Mouse (Mus musculus) liver, postnatal 0 days (tissue): Measurements from ENCODE around the gene Rps6. TPM values are rescaled to one million over a fixed set of nuclear protein-coding genes. Genes with fewer than 3 reads are reported as not detected.
A peak's percentile ranks its signal among the peaks of the same experiment; 100 is the strongest.

Source experiments
- ATAC-seq: fragments of 200-750 bp; cut with Nextera tagmentation; 2 replicates; pipeline ENCODE4 v1.8.0; 2017; ENCODE audit warnings: mild to moderate bottlenecking, moderate library complexity
- DNase-seq: peaks from one replicate; pipeline ENCODE4 v3.0.0-alpha.2; 2016
- H3K27ac ChIP-seq: fragments of 300-500 bp; sonication (generic); 2 replicates; pipeline ENCODE4 v1.5.1; 2014; ENCODE audit warnings: antibody characterized with exemption, moderate library complexity, mild to moderate bottlenecking, low read depth
- H3K27me3 ChIP-seq: fragments of 300-500 bp; sonication (generic); 2 replicates; pipeline ENCODE4 v1.6.1; 2014; ENCODE audit warnings: low read length, control low read depth, mixed read lengths; ENCODE audit not compliant: insufficient read depth
- H3K36me3 ChIP-seq: fragments of 300-500 bp; sonication (generic); replicated peaks from 2 replicates; pipeline ENCODE4 v1.6.1; 2014; ENCODE audit warnings: mild to moderate bottlenecking, control low read depth, low read length, moderate library complexity, mixed read lengths; ENCODE audit not compliant: insufficient read depth
- H3K4me1 ChIP-seq: fragments of 300-500 bp; sonication (generic); 2 replicates; pipeline ENCODE4 v1.6.1; 2014; ENCODE audit warnings: antibody characterized with exemption, mild to moderate bottlenecking, control low read depth; ENCODE audit not compliant: insufficient read depth
- H3K4me2 ChIP-seq: fragments of 300-500 bp; sonication (generic); 2 replicates; pipeline ENCODE4 v1.6.1; 2014; ENCODE audit warnings: low read depth, mild to moderate bottlenecking, low read length, moderate library complexity, mixed read lengths
- H3K4me3 ChIP-seq: fragments of 300-500 bp; sonication (generic); 2 replicates; pipeline ENCODE4 v1.5.1; 2014; ENCODE audit warnings: low read depth, low read length
- H3K9ac ChIP-seq: fragments of 300-500 bp; sonication (generic); replicated peaks from 2 replicates; pipeline ENCODE4 v1.6.1; 2014; ENCODE audit warnings: mild to moderate bottlenecking, moderate library complexity
- H3K9me3 ChIP-seq: fragments of 300-500 bp; sonication (generic); 2 replicates; pipeline ENCODE4 v1.6.1; 2016; ENCODE audit warnings: mild to moderate bottlenecking, control low read depth, low read length, mixed read lengths
- CTCF ChIP-seq: sonication (generic); IDR thresholded peaks from 2 replicates; pipeline ENCODE4 v1.5.1; 2016; ENCODE audit warnings: antibody characterized with exemption, low read depth
- EP300 ChIP-seq: IDR thresholded peaks from 2 replicates; pipeline ENCODE4 v1.6.1; 2016; ENCODE audit warnings: antibody characterized with exemption, low read depth, mild to moderate bottlenecking
- WGBS: fragments of 180-500 bp; shearing (Covaris S2); extraction: QIAGEN DNeasy Blood & Tissue Kit; methylation state at CpG from one replicate; pipeline ENCODE4 v1.1.7; 2014; ENCODE audit not compliant: insufficient replicate concordance; 5-methylcytosine and 5-hydroxymethylcytosine counted together
- polyA plus RNA-seq: library from polyadenylated mRNA; unstranded; fragments of >200 nt; fragmentation: Nextera tagmentation; extraction: Ambion mirVana; gene quantifications from 2 replicates; pipeline ENCODE4 v1.2.1, GENCODE M21; 2015

Rps6 gene
- polyA plus RNA-seq, 1 experiment from 2014 or later: 455 TPM

DNA sequence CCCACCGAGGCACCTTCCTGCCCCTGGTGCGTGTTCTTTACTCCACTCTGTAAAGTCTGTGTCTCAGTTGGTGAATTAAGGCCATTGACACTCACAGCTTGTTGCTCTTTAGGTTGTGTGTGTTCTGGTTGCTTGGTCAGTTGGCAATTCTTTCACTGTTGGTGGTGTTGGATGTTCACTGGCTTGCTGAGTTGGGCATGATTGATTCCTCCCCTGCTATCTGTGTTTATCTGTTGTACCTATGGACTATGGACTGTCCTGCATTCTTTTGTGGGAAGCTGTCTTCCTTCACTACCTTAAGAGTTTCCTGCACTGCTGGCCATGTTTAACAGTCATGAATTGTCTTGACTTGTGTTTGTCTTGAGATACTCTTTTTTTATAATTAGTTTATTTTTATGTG lies 25.3 kb downstream of the Rps6 start:
- TF ChIP-seq EP300: no peak
- no peak for TF ChIP-seq CTCF
- no peak overlapping the region for H3K9ac ChIP-seq
- WGBS: 92% methylated on average over 2 of the region's 2 CpGs
- H3K4me1 ChIP-seq: 0 out of 2 replicates have a peak, but pooled peaks cover 3% of the 10 kb centered on the region
- no peaks in the 10 kb centered on the region for H3K9me3 ChIP-seq
- ATAC-seq: peak; percentile 62
- H3K36me3 ChIP-seq: peaks cover 29% of the 10 kb centered on the region
- H3K27me3 ChIP-seq: no peaks in the 10 kb centered on the region
- H3K4me3 ChIP-seq: no peak overlapping the region
- DNase-seq: no peak
- H3K27ac ChIP-seq: no peak overlapping the region
- no peak overlapping the region for H3K4me2 ChIP-seq

DNA sequence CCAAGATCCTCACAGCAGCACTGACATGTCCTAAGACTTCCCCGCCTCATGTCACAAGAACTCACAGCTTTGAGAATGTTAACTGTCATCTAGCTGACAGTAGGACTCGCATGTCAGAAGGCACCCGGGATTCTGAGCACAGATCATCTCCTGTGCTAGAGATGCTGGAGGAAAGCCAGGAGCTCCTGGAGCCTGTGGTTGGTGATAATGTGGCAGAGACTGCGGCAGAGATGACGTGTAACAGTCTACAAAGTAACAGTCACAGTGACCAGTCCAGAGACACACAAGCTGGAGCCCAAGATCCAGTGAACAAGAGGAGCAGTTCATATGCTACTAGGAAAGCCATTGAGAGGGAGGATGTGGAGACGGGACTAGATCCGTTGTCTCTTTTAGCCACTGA lies 32.1 kb downstream of the Rps6 start:
- H3K9ac ChIP-seq: no peak overlapping the region
- DNase-seq (no peak), ATAC-seq (no peak)
- H3K4me1 ChIP-seq: no peaks in the 10 kb centered on the region
- 72% methylated on average over 7 of the region's 7 CpGs for WGBS
- H3K4me3 ChIP-seq: no peak overlapping the region
- H3K4me2 ChIP-seq: no peak overlapping the region
- no peak for TF ChIP-seq CTCF
- no peak for TF ChIP-seq EP300
- H3K36me3 ChIP-seq: peaks cover 38% of the 10 kb centered on the region
- H3K27ac ChIP-seq: no peak overlapping the region
- no peaks in the 10 kb centered on the region for H3K27me3 ChIP-seq
- H3K9me3 ChIP-seq: no peaks in the 10 kb centered on the region

DNA sequence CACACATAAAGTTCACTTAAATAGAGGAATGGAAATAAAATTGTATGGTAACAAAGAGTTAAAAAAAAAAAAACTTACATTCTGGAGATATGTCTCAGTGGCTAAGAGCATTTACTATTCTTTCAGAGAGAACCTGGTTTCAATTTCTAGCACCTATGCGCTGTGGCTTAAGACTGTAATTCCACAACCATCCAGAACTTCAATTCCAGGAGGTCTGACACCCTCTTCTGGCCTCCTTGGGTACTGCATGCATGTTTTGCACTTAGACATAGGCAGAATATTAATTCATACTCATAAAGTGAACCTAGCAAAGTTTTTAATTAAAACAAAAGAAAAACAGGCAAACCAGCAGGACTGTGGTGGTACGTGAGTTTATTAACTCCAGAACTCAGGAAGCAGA lies 34.0 kb downstream of the Rps6 start:
- Histone ChIP-seq H3K9ac (no peak overlapping the region), H3K27me3 (no peaks in the 10 kb centered on the region), H3K4me2 (no peak overlapping the region), H3K4me1 (no peaks in the 10 kb centered on the region), H3K9me3 (no peaks in the 10 kb centered on the region), H3K36me3 (peaks cover 37% of the 10 kb centered on the region), H3K4me3 (no peak overlapping the region), H3K27ac (no peak overlapping the region)
- ATAC-seq (no peak), DNase-seq (peak; percentile 58)
- TF ChIP-seq EP300 (no peak), CTCF (peak; percentile 80)
- WGBS: 78% methylated on average over 2 of the region's 2 CpGs

DNA sequence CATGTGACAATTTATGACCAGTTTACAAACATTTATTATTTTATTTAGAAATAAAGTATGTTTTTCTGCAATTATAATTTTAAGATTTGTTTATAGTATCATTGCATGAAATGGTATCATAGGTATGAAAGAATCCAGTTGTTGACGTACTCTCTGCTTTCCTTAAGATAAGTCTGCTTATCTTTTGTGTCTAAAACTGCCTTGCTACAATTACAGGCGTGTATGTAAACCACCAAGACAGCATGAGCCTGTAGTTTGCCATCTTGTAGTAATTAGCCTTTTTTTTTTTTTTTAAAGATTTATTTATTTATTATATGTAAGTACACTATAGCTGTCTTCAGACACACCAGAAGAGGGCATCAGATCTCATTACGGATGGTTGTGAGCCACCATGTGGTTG lies 42.4 kb downstream of the Rps6 start:
- H3K4me2 ChIP-seq: no peak overlapping the region
- WGBS: 72% methylated on average over 2 of the region's 3 CpGs
- DNase-seq (no peak), ATAC-seq (no peak)
- TF ChIP-seq EP300 (no peak), CTCF (no peak)
- H3K27ac ChIP-seq: no peak overlapping the region
- peaks cover 17% of the 10 kb centered on the region; the same call in 1 of the 2 replicates for H3K36me3 ChIP-seq
- no peaks in the 10 kb centered on the region for H3K9me3 ChIP-seq
- no peaks in the 10 kb centered on the region for H3K4me1 ChIP-seq
- no peak overlapping the region for H3K4me3 ChIP-seq
- H3K9ac ChIP-seq: no peak overlapping the region
- no peaks in the 10 kb centered on the region for H3K27me3 ChIP-seq

DNA sequence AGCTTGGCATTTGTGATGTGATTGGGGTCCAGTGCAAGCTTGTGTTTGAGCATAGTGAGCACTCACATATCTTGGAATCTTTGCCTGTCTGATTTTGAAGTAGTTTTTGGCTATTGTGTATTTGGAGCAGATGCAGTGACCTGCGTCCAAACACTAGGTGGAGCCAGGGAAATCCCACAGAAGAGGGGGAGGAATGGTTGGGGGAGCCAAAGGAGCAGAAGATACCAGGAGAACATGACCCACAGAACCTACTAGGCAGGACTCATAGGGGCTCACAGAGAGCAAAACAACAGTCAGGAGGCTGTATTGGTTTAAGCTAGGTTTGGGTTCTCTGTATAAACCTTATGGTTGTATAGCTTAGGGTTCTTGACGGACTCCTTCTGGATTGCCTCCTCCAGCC lies 46.6 kb downstream of the Rps6 start:
- ATAC-seq: no peak
- no peak for DNase-seq

More for the DNA sequence above, 46.6 kb downstream of the Rps6 start:
- Histone ChIP-seq H3K4me1 (no peaks in the 10 kb centered on the region), H3K9me3 (no peaks in the 10 kb centered on the region), H3K36me3 (peaks cover 13% of the 10 kb centered on the region), H3K4me3 (no peak overlapping the region), H3K27me3 (no peaks in the 10 kb centered on the region), H3K4me2 (no peak overlapping the region), H3K9ac (no peak overlapping the region), H3K27ac (no peak overlapping the region)
- TF ChIP-seq EP300 (no peak), CTCF (peak; percentile 48)
- WGBS: 54% methylated on average over 2 of the region's 2 CpGs

Other genes starting within 250 kb of the Rps6 start
- 4.4 and 5.9 TPM in 2 replicates for gene Haus6, start 245.4 kb downstream of the Rps6 start, polyA plus RNA-seq
- 451 and 487 TPM in 2 replicates for gene Plin2, start 187.4 kb downstream of the Rps6 start, polyA plus RNA-seq
- gene Dennd4c, start 108.9 kb downstream of the Rps6 start, polyA plus RNA-seq: 1.4 and 1.8 TPM in 2 replicates
- gene Acer2, start 17.0 kb upstream of the Rps6 start, polyA plus RNA-seq: 10.1 and 11.4 TPM in 2 replicates